Mouse (Mus musculus) lung, adult 2 months (tissue): ENCODE data around the gene Padi6. TPM values are rescaled to one million over a fixed set of nuclear protein-coding genes. Genes with fewer than 3 reads are reported as not detected.

Source experiments
- DNase-seq: peaks from one replicate; pipeline ENCODE4 v3.0.0; 2022
- H3K4me1 ChIP-seq: fragments of 200-500 bp; 2 replicates; pipeline ENCODE4 v1.6.1; 2011; ENCODE audit warnings: low read length; ENCODE audit not compliant: control insufficient read depth, insufficient read depth
- H3K4me3 ChIP-seq: fragments of 200-500 bp; replicated peaks from 2 replicates; pipeline ENCODE3; 2011; ENCODE audit warnings: low read depth, mild to moderate bottlenecking, control low read depth, low read length; ENCODE audit errors: extremely low read depth
- CTCF ChIP-seq: fragments of 200-500 bp; IDR thresholded peaks from 2 replicates; pipeline ENCODE4 v1.5.1; 2011; ENCODE audit warnings: mild to moderate bottlenecking, low read length, control low read depth; ENCODE audit not compliant: insufficient read depth
- POLR2A ChIP-seq: fragments of 200-500 bp; IDR thresholded peaks from 2 replicates; pipeline ENCODE4 v1.6.1; 2011; ENCODE audit warnings: low read depth, mild to moderate bottlenecking, control low read depth, low read length, borderline replicate concordance; ENCODE audit errors: extremely low read depth
- WGBS: fragments of 180-500 bp; shearing (Covaris S2); methylation state at CpG from one replicate; pipeline ENCODE4 v1.1.7; 2018; 5-methylcytosine and 5-hydroxymethylcytosine counted together
- polyA plus RNA-seq: library from polyadenylated mRNA; depleted of rRNA; stranded (reverse); fragments of >200 nt; gene quantifications from 2 replicates; pipeline ENCODE4 v1.2.3, GENCODE M21; 2012

Padi6 gene
- polyA plus RNA-seq, 1 experiment, result not detected

DNA sequence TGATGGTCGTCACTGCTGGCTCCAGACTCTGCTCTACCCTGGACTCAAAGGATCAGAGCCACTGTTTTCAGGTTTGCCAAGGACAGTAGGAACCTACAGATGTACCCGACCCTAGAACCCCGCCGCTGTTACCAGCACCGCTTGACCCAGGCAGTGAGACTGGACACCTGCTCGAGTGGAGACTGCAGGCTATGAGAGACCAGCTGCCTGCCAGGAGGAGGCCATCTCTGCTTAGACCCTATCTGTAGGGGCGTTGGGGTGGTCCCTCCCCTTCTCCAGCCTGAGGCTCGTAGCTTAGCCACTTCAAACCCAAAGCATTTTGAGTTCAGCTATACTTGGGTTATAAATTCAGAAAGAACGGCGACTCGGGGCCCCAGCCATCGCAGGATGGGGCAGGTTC lies 15.5 kb downstream of the Padi6 start:
- no peaks in the 10 kb centered on the region for H3K4me1 ChIP-seq
- WGBS, result 85% methylated on average over 12 of the region's 12 CpGs
- TF ChIP-seq POLR2A, result no peak
- TF ChIP-seq CTCF, result no peak
- no peak overlapping the region for H3K4me3 ChIP-seq
- DNase-seq, result no peak

GRCm38 (mm10) chr4:140724739-140725138 lies 17.7 kb downstream of the Padi6 start:
- Histone ChIP-seq H3K4me1 (no peaks in the 10 kb centered on the region), H3K4me3 (no peak overlapping the region)
- TF ChIP-seq CTCF (no peak), POLR2A (no peak)
- 78% methylated on average over 6 of the region's 6 CpGs for WGBS
- DNase-seq, result no peak

GRCm38 (mm10) chr4:140723801-140724200 lies 18.6 kb downstream of the Padi6 start:
- 67% methylated on average over 5 of the region's 5 CpGs for whole genome bisulfite sequencing
- H3K4me3 ChIP-seq, result no peak overlapping the region
- no peak for DNase-seq
- TF ChIP-seq POLR2A (no peak), CTCF (peak; percentile 68)
- H3K4me1 ChIP-seq, result no peaks in the 10 kb centered on the region

GRCm38 (mm10) chr4:140723192-140723591 lies 19.3 kb downstream of the Padi6 start:
- TF ChIP-seq CTCF (no peak), POLR2A (no peak)
- Histone ChIP-seq H3K4me3 (no peak overlapping the region), H3K4me1 (no peaks in the 10 kb centered on the region)
- no peak for DNase-seq
- WGBS, result 44% methylated on average over 9 of the region's 9 CpGs

GRCm38 (mm10) chr4:140722710-140723109 lies 19.7 kb downstream of the Padi6 start:
- DNase-seq, result no peak
- WGBS, result 62% methylated on average over 9 of the region's 9 CpGs
- Histone ChIP-seq H3K4me1 (no peaks in the 10 kb centered on the region), H3K4me3 (no peak overlapping the region)
- TF ChIP-seq CTCF (no peak), POLR2A (no peak)

DNA sequence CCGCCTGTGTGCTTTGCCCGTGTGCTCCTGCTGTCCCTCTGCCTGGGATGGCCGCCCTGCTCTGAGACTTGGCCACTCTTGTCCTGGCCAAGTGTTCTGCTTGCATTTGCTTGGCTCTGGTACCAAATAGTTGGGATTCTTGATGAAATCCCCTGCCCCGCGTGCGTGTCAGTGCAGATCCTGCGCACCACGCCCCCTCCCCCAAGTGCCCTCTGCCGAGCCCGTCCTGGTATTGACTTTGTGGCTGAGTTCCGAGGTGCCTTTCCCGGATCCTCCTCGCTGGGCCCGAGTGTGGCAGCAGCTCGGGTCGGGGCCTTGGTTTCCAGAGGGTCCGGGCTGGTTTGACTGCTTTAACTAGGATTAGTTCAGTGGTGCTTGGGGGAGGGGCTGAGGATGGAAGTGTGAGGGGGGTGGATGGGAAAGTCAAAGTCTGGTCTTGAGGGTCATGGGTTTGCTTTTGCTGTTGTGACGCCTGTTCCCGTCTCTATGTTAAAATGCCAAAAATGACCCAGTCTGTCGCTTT lies 20.4 kb downstream of the Padi6 start:
- no peak overlapping the region for H3K4me3 ChIP-seq
- no peak for DNase-seq
- 62% methylated on average over 20 of the region's 20 CpGs for WGBS
- no peaks in the 10 kb centered on the region for H3K4me1 ChIP-seq
- TF ChIP-seq CTCF (no peak), POLR2A (no peak)

DNA sequence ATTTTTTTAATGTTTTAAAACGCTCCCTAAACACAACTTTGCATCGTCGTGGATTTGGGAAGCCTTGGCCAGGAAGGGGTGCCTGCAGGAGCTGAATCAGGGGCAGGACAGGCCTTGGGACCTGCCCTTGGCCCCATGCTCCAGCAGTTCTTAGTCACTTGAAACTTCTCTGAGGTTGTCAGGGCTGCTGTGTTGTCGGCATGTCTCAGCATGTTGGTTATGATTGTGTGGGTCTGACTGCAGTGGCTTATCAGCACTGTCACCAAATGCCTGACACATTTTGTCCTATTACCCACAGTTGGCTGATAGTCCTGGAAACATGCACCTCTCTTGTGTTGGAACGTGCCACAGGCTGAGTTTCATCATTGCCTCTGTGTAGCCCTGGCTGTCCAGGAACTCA lies 22.4 kb downstream of the Padi6 start:
- no peak for DNase-seq
- Histone ChIP-seq H3K4me1 (no peaks in the 10 kb centered on the region), H3K4me3 (no peak overlapping the region)
- TF ChIP-seq POLR2A (no peak), CTCF (no peak)
- 80% methylated on average over 5 of the region's 5 CpGs for WGBS

DNA sequence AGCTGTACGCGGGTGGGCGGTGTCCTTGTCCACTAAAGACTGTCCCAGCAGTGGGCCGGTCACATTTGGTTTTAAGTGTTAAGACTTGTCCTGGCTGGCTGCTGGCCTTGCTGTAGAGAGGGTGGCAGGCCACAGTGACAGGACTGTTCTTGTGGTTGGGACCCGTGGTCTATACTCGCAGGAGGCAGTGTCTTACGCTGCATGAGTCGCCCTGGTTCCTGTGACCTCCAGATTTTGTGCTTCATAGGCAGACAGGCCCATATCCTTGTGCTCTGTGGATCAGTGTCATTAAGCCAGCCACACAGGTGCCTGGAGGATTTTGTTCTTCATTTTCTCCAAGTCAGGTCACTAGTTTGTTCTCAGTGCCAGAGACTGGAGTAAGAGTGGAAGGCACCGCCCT lies 24.0 kb downstream of the Padi6 start:
- TF ChIP-seq CTCF, result no peak
- H3K4me3 ChIP-seq, result no peak overlapping the region
- no peak for DNase-seq
- 93% methylated on average over 9 of the region's 9 CpGs for WGBS
- no peaks in the 10 kb centered on the region for H3K4me1 ChIP-seq

- Histone ChIP-seq H3K4me1 (no peaks in the 10 kb centered on the region), H3K4me3 (no peak overlapping the region)
- no peak for DNase-seq
- 90% methylated on average over 11 of the region's 11 CpGs for WGBS
- TF ChIP-seq POLR2A (no peak), CTCF (no peak)
Measured at GRCm38 (mm10) chr4:140716994-140717393, 25.4 kb downstream of the Padi6 start.

- Histone ChIP-seq H3K4me1 (no peaks in the 10 kb centered on the region), H3K4me3 (no peak overlapping the region)
- WGBS, result 71% methylated on average over 5 of the region's 5 CpGs
- TF ChIP-seq CTCF (no peak), POLR2A (no peak)
- no peak for DNase-seq
Measured at GRCm38 (mm10) chr4:140714586-140714985, 27.9 kb downstream of the Padi6 start.
